Mouse (Mus musculus) c-Kit-positive CD71-negative TER-119-negative erythroid progenitor cells, embryonic 14.5 days (primary cell): ENCODE measurements around the gene Kcnma1.

Source experiments
- DNase-seq: peaks from one replicate; pipeline ENCODE4 v3.0.0-alpha.2; 2013; ENCODE audit warnings: low read depth

The Kcnma1 gene

GRCm38 (mm10) chr14:23266554-23267309 lies 747.6 kb downstream of the Kcnma1 start:
- DNase-seq = peak; percentile 12

- DNase-seq = no peak
Measured at GRCm38 (mm10) chr14:23253154-23253553, 761.1 kb downstream of the Kcnma1 start.

- DNase-seq = no peak
Measured at GRCm38 (mm10) chr14:23244446-23244845, 769.8 kb downstream of the Kcnma1 start.

- DNase-seq = no peak
Measured at GRCm38 (mm10) chr14:23243857-23244256, 770.4 kb downstream of the Kcnma1 start.
